Mouse (Mus musculus) adipocyte (in vitro differentiated cells): ENCODE data around the gene Chrnb2.

Experiments used
- DNase-seq: peaks from one replicate; pipeline ENCODE4 v3.0.0-alpha.2; 2016; ENCODE audit warnings: low spot score

Gene Chrnb2

GRCm38 (mm10) chr3:89776001-89776400 is 11.6 kb upstream of the Chrnb2 start:
- DNase-seq, result no peak

GRCm38 (mm10) chr3:89774236-89774960 is 10.0 kb upstream of the Chrnb2 start:
- DNase-seq, result peak; percentile 32

GRCm38 (mm10) chr3:89773740-89774211 is 9.3 kb upstream of the Chrnb2 start:
- no peak for DNase-seq

GRCm38 (mm10) chr3:89772968-89773709 is 8.7 kb upstream of the Chrnb2 start, which contains the start of gene Ube2q1:
Gene Ube2q1, plus strand, starts transcription at chr3:89773616.
- DNase-seq, result peak; percentile 95

GRCm38 (mm10) chr3:89772588-89772967 is 8.1 kb upstream of the Chrnb2 start:
- DNase-seq, result peak; percentile 88

GRCm38 (mm10) chr3:89770425-89771002 is 6.1 kb upstream of the Chrnb2 start:
- DNase-seq, result no peak

GRCm38 (mm10) chr3:89769584-89769983 is 5.2 kb upstream of the Chrnb2 start:
- DNase-seq, result no peak

- DNase-seq, result no peak
Measured at GRCm38 (mm10) chr3:89759786-89760185, 4.6 kb downstream of the Chrnb2 start.

- peak; percentile 41 for DNase-seq
Measured at GRCm38 (mm10) chr3:89757851-89758250, 6.6 kb downstream of the Chrnb2 start.

GRCm38 (mm10) chr3:89755283-89755682 is 9.1 kb downstream of the Chrnb2 start:
- DNase-seq, result no peak

- no peak for DNase-seq
Measured at GRCm38 (mm10) chr3:89752307-89752706, 12.1 kb downstream of the Chrnb2 start.

- DNase-seq, result no peak
Measured at GRCm38 (mm10) chr3:89738509-89738908, 25.9 kb downstream of the Chrnb2 start.

GRCm38 (mm10) chr3:89732091-89732490 is 32.3 kb downstream of the Chrnb2 start:
- DNase-seq, result no peak

- DNase-seq, result peak; percentile 88
Measured at GRCm38 (mm10) chr3:89730350-89731331, 33.8 kb downstream of the Chrnb2 start.

- DNase-seq, result peak; percentile 19
Measured at GRCm38 (mm10) chr3:89728848-89729247, 35.6 kb downstream of the Chrnb2 start.

GRCm38 (mm10) chr3:89727028-89727427 is 37.4 kb downstream of the Chrnb2 start:
- peak; percentile 68 for DNase-seq

- peak; percentile 20 for DNase-seq
Measured at GRCm38 (mm10) chr3:89723400-89724084, 40.9 kb downstream of the Chrnb2 start.

GRCm38 (mm10) chr3:89722032-89722431 is 42.4 kb downstream of the Chrnb2 start:
- no peak for DNase-seq

GRCm38 (mm10) chr3:89715967-89716256 is 48.5 kb downstream of the Chrnb2 start:
- DNase-seq, result no peak

GRCm38 (mm10) chr3:89715207-89715966 is 49.0 kb downstream of the Chrnb2 start:
- DNase-seq, result peak; percentile 35
